Mouse (Mus musculus): Measurements from ENCODE around the gene Sec11a. TPM values are rescaled to one million over a fixed set of nuclear protein-coding genes. Genes with fewer than 3 reads are reported as not detected.

The Sec11a gene
- polyA plus RNA-seq, 1 experiment: 112 TPM

GRCm38 (mm10) chr7:80932777-80933176 is 14.8 kb downstream of the Sec11a start:
- H3K4me3 ChIP-seq (ENCODE audit: insufficient read depth, poor library complexity, severe bottlenecking): no peak overlapping the region
- peaks cover 54% of the 10 kb centered on the region for H3K79me2 ChIP-seq (ENCODE audit: control insufficient read depth, insufficient read depth)
- TF ChIP-seq MAX (IDR thresholded peaks at IDR 0.05) (no peak), CTCF (IDR thresholded peaks at IDR 0.05; ENCODE audit: control insufficient read depth, insufficient read depth, insufficient read length) (no peak), USF1 (IDR thresholded peaks at IDR 0.05; ENCODE audit: low read depth) (no peak), FOSL1 (IDR thresholded peaks at IDR 0.05; ENCODE audit: insufficient read depth, low read length, poor library complexity, severe bottlenecking) (no peak), CEBPB (IDR thresholded peaks at IDR 0.05; ENCODE audit: low read depth) (no peak), MYOD1 (IDR thresholded peaks at IDR 0.05; ENCODE audit: control insufficient read depth, insufficient read length, low read depth) (no peak), MYOG (IDR thresholded peaks at IDR 0.05; ENCODE audit: control insufficient read depth, extremely low read depth, insufficient read length) (no peak)
- peaks cover 14% of the 10 kb centered on the region for H3K79me3 ChIP-seq (ENCODE audit: low read depth)
- peaks cover 17% of the 10 kb centered on the region for H3K36me3 ChIP-seq (ENCODE audit: control insufficient read depth, insufficient read depth)
- H3K27me3 ChIP-seq (ENCODE audit: control insufficient read depth, insufficient read depth, insufficient read length): no peaks in the 10 kb centered on the region
- H3ac ChIP-seq (ENCODE audit: control insufficient read depth, insufficient read length, low read depth): no peak overlapping the region

GRCm38 (mm10) chr7:80931618-80932207 is 15.9 kb downstream of the Sec11a start:
- Histone ChIP-seq H3ac (ENCODE audit: control insufficient read depth, insufficient read length, low read depth) (no peak overlapping the region), H3K36me3 (ENCODE audit: control insufficient read depth, insufficient read depth) (peaks cover 17% of the 10 kb centered on the region), H3K79me3 (ENCODE audit: low read depth) (peaks cover 11% of the 10 kb centered on the region)

GRCm38 (mm10) chr7:80923165-80923564 is 24.4 kb downstream of the Sec11a start:
- peaks cover 40% of the 10 kb centered on the region for H3K36me3 ChIP-seq (ENCODE audit: control insufficient read depth, insufficient read depth)

More at GRCm38 (mm10) chr7:80931618-80932207, 15.9 kb downstream of the Sec11a start:
- H3K79me2 ChIP-seq (ENCODE audit: control insufficient read depth, insufficient read depth): peaks cover 51% of the 10 kb centered on the region
- no peak overlapping the region for H3K4me3 ChIP-seq (ENCODE audit: insufficient read depth, poor library complexity, severe bottlenecking)
- no peaks in the 10 kb centered on the region for H3K27me3 ChIP-seq (ENCODE audit: control insufficient read depth, insufficient read depth, insufficient read length)
- TF ChIP-seq CTCF (IDR thresholded peaks at IDR 0.05; ENCODE audit: control insufficient read depth, insufficient read depth, insufficient read length): no peak
- TF ChIP-seq MAX (IDR thresholded peaks at IDR 0.05): no peak
- no peak for TF ChIP-seq CEBPB (IDR thresholded peaks at IDR 0.05; ENCODE audit: low read depth)
- TF ChIP-seq MYOD1 (IDR thresholded peaks at IDR 0.05; ENCODE audit: control insufficient read depth, insufficient read length, low read depth): no peak
- no peak for TF ChIP-seq USF1 (IDR thresholded peaks at IDR 0.05; ENCODE audit: low read depth)
- no peak for TF ChIP-seq MYOG (IDR thresholded peaks at IDR 0.05; ENCODE audit: control insufficient read depth, extremely low read depth, insufficient read length)
- no peak for TF ChIP-seq FOSL1 (IDR thresholded peaks at IDR 0.05; ENCODE audit: insufficient read depth, low read length, poor library complexity, severe bottlenecking)

GRCm38 (mm10) chr7:80919647-80920008 is 28.0 kb downstream of the Sec11a start:
- no peak for TF ChIP-seq CEBPB (IDR thresholded peaks at IDR 0.05; ENCODE audit: low read depth)
- TF ChIP-seq MYOG (IDR thresholded peaks at IDR 0.05; ENCODE audit: control insufficient read depth, extremely low read depth, insufficient read length): no peak
- no peak for TF ChIP-seq FOSL1 (IDR thresholded peaks at IDR 0.05; ENCODE audit: insufficient read depth, low read length, poor library complexity, severe bottlenecking)
- TF ChIP-seq MYOD1 (IDR thresholded peaks at IDR 0.05; ENCODE audit: control insufficient read depth, insufficient read length, low read depth): no peak
- no peak for TF ChIP-seq CTCF (IDR thresholded peaks at IDR 0.05; ENCODE audit: control insufficient read depth, insufficient read depth, insufficient read length)

More at GRCm38 (mm10) chr7:80923165-80923564, 24.4 kb downstream of the Sec11a start:
- no peak overlapping the region for H3K4me3 ChIP-seq (ENCODE audit: insufficient read depth, poor library complexity, severe bottlenecking)
- H3ac ChIP-seq (ENCODE audit: control insufficient read depth, insufficient read length, low read depth): no peak overlapping the region
- H3K27me3 ChIP-seq (ENCODE audit: control insufficient read depth, insufficient read depth, insufficient read length): no peaks in the 10 kb centered on the region
- TF ChIP-seq MYOG (IDR thresholded peaks at IDR 0.05; ENCODE audit: control insufficient read depth, extremely low read depth, insufficient read length) (no peak), CTCF (IDR thresholded peaks at IDR 0.05; ENCODE audit: control insufficient read depth, insufficient read depth, insufficient read length) (no peak), CEBPB (IDR thresholded peaks at IDR 0.05; ENCODE audit: low read depth) (no peak), FOSL1 (IDR thresholded peaks at IDR 0.05; ENCODE audit: insufficient read depth, low read length, poor library complexity, severe bottlenecking) (no peak), USF1 (IDR thresholded peaks at IDR 0.05; ENCODE audit: low read depth) (no peak), MYOD1 (IDR thresholded peaks at IDR 0.05; ENCODE audit: control insufficient read depth, insufficient read length, low read depth) (no peak), MAX (IDR thresholded peaks at IDR 0.05) (no peak)
- H3K79me2 ChIP-seq (ENCODE audit: control insufficient read depth, insufficient read depth): no peaks in the 10 kb centered on the region
- H3K79me3 ChIP-seq (ENCODE audit: low read depth): no peaks in the 10 kb centered on the region

GRCm38 (mm10) chr7:80918982-80919646 is 28.5 kb downstream of the Sec11a start:
- Histone ChIP-seq H3K4me3 (ENCODE audit: insufficient read depth, poor library complexity, severe bottlenecking) (no peak overlapping the region), H3K79me2 (ENCODE audit: control insufficient read depth, insufficient read depth) (no peaks in the 10 kb centered on the region), H3ac (ENCODE audit: control insufficient read depth, insufficient read length, low read depth) (no peak overlapping the region), H3K27me3 (ENCODE audit: control insufficient read depth, insufficient read depth, insufficient read length) (no peaks in the 10 kb centered on the region), H3K79me3 (ENCODE audit: low read depth) (no peaks in the 10 kb centered on the region), H3K36me3 (ENCODE audit: control insufficient read depth, insufficient read depth) (peaks cover 28% of the 10 kb centered on the region)
- no peak for TF ChIP-seq CTCF (IDR thresholded peaks at IDR 0.05; ENCODE audit: control insufficient read depth, insufficient read depth, insufficient read length)
- no peak for TF ChIP-seq MYOG (IDR thresholded peaks at IDR 0.05; ENCODE audit: control insufficient read depth, extremely low read depth, insufficient read length)
- no peak for TF ChIP-seq FOSL1 (IDR thresholded peaks at IDR 0.05; ENCODE audit: insufficient read depth, low read length, poor library complexity, severe bottlenecking)
- TF ChIP-seq MAX (IDR thresholded peaks at IDR 0.05): no peak
- TF ChIP-seq CEBPB (IDR thresholded peaks at IDR 0.05; ENCODE audit: low read depth): no peak
- no peak for TF ChIP-seq MYOD1 (IDR thresholded peaks at IDR 0.05; ENCODE audit: control insufficient read depth, insufficient read length, low read depth)
- TF ChIP-seq USF1 (IDR thresholded peaks at IDR 0.05; ENCODE audit: low read depth): no peak

More at GRCm38 (mm10) chr7:80919647-80920008, 28.0 kb downstream of the Sec11a start:
- no peaks in the 10 kb centered on the region for H3K79me2 ChIP-seq (ENCODE audit: control insufficient read depth, insufficient read depth)
- H3K4me3 ChIP-seq (ENCODE audit: insufficient read depth, poor library complexity, severe bottlenecking): no peak overlapping the region
- H3ac ChIP-seq (ENCODE audit: control insufficient read depth, insufficient read length, low read depth): no peak overlapping the region
- no peaks in the 10 kb centered on the region for H3K79me3 ChIP-seq (ENCODE audit: low read depth)
- H3K27me3 ChIP-seq (ENCODE audit: control insufficient read depth, insufficient read depth, insufficient read length): no peaks in the 10 kb centered on the region
- peaks cover 26% of the 10 kb centered on the region for H3K36me3 ChIP-seq (ENCODE audit: control insufficient read depth, insufficient read depth)

Data from C2C12 (cell line).